Mouse (Mus musculus) kidney, postnatal 14 days (tissue): ENCODE measurements at regions not wholly inside any gene's neighbourhood (a gene's known extent, or its start where the extent isn't known, plus 50 kb on each side); places are given as distances from the start of the nearest gene placed in this dataset.
A peak's percentile ranks its signal among the peaks of the same experiment; 100 is the strongest.

ENCODE experiments used
- DNase-seq: peaks from one replicate; pipeline ENCODE4 v3.0.0; 2022; ENCODE audit warnings: mixed read lengths

DNA sequence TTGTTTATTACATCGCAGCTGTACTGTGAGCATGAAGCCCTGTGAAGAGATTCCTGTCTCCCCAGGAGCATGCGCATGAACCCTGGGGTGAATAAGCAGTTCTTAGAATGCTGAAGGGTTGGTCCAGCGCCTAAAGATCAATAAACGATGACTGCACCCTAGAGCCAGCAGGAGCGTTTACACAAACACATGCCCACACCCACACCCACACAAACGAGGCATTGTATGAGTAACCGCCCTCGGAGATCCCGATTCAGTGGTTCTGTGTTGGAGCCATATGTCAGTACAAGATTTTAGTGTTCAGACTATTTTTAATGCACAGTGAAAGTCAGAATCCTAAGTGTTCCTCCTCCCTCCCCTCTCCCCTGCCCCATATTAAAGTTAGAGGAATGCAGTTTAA, 57.3 kb downstream of the Edn1 start:
- DNase-seq: no peak

- DNase-seq: peak; percentile 78
Measured at GRCm38 (mm10) chr13:42367655-42368554, 66.6 kb downstream of the Edn1 start.

DNA sequence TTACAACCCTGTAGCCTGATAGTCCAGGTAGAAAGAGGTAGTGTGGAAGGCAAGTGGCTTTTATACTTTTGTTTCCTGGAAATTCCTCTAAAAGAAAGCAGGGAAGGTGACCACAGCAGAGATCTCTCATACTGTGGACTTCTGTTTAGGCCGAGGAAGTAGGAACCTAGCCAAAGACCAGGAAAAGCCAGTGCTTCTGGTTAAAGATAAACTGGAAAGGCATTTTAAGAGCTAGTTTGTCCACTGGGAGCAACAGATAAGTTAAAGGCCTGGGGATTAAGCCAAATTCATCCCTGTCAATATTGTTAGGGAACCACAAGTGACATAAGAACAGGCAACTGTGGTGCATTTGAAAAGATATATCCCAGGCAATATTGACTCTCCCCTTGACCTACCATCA, 68.5 kb downstream of the Edn1 start:
- peak; percentile 71 for DNase-seq

DNA sequence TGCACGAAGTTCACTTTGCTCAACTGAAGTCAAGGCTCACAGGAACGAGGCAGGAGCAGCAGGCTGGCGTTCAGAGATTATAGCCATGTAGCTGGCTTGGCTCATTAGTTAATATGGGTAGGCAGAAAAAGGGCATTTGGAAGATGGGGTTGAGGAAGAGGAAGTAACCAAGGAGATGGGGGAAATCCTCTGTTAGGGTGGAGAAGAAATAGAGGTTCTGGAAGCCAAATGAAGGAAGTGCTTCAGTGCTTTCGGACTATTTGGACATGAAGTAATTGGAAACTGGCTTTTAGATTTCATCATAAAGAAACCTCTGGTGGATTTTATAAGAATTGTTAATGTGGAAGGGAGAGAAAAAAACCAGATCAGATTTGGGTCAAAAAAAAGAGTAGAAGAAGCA, 70.9 kb downstream of the Edn1 start:
- no peak for DNase-seq

DNA sequence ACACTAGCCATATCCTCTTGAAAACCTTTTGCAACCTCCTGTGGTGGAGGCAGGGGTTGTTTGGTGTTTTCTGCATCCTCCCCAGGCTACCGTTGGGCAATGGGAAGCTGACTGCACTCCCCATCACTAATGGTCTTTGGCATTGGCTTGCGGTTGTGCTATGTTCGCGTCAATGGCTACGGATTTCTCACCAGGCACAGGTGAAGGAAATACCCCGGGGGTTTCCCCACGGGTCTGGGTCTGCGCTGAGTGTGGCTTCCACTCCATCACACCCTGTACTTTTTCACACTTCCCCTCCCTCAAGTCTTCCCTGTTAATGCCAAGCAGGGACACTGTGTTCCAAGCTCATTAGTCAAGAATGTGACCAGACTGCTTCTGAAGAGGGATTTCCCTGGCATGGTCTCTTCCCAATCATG, 72.9 kb downstream of the Edn1 start:
- DNase-seq: peak; percentile 28

GRCm38 (mm10) chr13:42379675-42380074, 78.4 kb downstream of the Edn1 start:
- no peak for DNase-seq

GRCm38 (mm10) chr13:42383099-42383498, 81.8 kb downstream of the Edn1 start:
- no peak for DNase-seq

GRCm38 (mm10) chr13:42390389-42390788, 89.1 kb downstream of the Edn1 start:
- no peak for DNase-seq

GRCm38 (mm10) chr13:42391330-42392005, 90.2 kb downstream of the Edn1 start:
- DNase-seq: no peak

- no peak for DNase-seq
Measured at GRCm38 (mm10) chr13:42392701-42393100, 91.4 kb downstream of the Edn1 start.

DNA sequence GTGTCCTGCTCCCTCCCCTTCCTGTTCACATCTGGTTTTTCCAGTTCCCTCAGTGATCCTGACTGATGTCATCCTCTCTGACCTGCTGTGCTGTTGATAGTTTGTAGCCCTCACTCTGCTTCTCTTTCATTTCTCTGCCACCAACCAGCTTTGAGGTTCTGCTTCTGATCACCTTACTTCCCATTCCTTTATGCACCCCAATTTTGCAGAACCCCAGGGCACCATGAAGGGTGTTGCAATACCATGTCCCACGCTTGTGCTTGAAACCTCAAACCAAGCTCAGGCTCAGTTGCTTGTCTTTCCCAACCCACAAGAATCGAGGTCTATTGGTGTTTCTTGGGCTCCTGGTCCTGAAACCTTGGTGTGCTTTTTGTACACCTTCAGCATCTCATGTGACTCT, 93.3 kb downstream of the Edn1 start:
- no peak for DNase-seq

DNA sequence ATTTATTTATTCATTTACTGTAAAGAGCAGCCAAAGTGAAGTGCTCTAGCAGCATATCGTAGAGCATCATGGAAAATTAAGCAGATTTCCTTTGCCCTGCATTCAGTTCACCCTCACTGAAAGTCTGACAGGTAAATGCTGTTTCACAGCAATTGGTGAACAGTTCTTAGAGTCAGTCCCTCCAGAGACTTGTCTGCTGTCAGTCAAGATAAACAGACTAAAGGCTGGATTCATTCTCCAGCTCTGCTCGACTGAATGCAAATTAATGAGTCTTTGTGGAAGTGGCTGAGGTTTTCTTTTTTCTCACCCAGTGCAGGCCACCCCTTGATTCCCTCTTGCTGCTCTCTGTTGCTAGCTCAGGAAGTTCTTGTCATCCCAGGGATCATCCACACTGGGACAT, 100.2 kb downstream of the Edn1 start:
- DNase-seq: no peak

DNA sequence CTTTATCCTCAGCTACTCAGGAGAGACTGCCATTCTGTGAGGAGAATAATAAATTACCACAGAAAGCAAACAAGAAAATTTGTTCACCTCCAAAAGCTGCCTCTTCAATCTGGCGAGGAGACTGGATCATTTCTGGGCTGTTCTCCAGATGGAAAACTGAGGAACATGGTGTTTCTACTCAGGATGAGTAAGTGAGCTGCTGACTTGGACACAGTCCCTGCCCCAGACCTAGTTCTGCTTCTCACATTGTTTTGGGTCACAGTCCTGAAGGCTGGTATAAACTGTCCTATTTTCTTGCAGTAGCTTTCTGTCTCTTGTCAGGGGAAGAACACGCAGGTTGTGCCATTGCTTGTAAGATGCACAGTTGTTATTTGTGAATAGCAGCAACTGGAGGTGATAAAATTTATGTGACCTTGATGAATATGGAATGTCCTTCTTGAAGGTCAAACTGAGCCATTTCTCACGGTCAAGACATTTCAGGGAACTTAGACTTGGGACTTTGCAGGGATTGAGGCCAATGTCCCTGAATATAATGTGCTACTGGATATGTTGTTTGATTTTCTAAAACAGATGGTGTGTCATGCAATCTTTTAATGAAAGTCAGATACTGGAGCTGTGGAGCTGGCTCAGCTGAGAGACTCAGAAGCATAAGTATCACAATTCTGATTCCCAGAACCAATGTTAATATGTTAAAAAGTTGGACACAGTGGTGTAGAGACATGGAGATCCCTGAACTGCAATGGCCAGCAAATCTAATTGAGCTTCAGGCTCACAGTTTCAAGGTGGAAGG, 102.2 kb downstream of the Edn1 start:
- DNase-seq: no peak

- DNase-seq: no peak
Measured at GRCm38 (mm10) chr13:42412652-42413282, 111.5 kb downstream of the Edn1 start.

- DNase-seq: no peak
Measured at GRCm38 (mm10) chr13:42446921-42447320, 145.6 kb downstream of the Edn1 start.

GRCm38 (mm10) chr13:42453665-42454064, 152.4 kb downstream of the Edn1 start:
- DNase-seq: no peak

- DNase-seq: no peak
Measured at GRCm38 (mm10) chr13:42459892-42460291, 158.6 kb downstream of the Edn1 start.

DNA sequence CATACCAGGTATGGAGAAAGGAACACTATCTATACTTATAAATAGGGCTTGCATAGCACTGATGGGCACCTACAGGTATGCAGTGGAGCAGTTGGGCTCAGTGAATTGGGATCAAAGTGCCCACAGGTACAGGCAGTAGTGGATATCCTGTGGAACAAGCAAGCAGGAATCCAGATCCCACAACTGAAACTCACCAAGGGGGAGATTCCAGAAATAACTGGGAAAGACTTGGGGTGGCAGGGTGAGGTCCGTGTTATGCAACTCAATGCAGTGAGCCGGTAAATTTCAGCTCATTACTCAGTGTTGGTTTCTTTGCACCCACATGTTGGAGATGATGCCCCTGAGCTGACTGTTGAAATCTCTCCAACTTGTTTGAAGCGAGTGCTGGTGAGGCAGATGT, 177.5 kb downstream of the Edn1 start:
- peak; percentile 2 for DNase-seq

DNA sequence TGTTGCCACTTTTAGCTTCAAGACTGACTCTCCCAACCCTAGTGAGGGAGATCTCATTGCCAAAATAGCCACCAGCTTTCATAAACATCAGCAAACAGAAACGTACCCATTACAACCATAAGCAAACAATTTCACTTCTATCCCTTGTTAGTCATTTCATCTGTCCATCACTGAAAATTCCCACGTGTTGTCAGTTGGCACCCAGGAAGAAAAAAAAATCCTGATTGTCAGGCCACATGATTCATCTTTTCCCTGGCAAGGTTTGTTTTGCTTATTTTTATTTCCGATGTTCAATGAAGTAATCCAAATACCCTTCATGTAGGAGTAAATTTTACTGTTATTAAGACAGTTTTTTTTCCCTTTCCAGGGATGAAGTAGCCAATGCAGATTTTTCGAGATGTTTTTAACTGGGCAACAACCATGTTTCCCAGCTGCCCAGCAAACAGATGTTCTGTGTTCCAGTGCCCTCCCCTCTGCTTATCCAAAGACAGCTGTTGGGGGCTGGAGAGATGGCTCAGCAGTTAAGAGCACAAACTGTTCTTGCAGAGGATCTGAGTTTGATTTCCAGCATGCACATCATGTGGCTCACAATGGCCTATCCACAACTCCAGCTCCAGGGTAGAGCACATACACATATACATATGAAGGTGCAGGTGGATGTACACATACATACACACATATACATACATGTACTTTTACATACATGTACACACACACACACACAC, 189.3 kb upstream of the Phactr1 start:
- no peak for DNase-seq

- DNase-seq: peak; percentile 24
Measured at GRCm38 (mm10) chr13:42494371-42494770, 186.1 kb upstream of the Phactr1 start.

GRCm38 (mm10) chr13:42498351-42498750, 182.1 kb upstream of the Phactr1 start:
- no peak for DNase-seq

- no peak for DNase-seq
Measured at GRCm38 (mm10) chr13:42507535-42507934, 172.9 kb upstream of the Phactr1 start.
